Mouse (Mus musculus) embryonic facial prominence, embryonic 14.5 days (tissue): Measurements from ENCODE around the gene Mrfap1. TPM values are rescaled to one million over a fixed set of nuclear protein-coding genes. Genes with fewer than 3 reads are reported as not detected.
A peak's percentile ranks its signal among the peaks of the same experiment; 100 is the strongest.
"Not testable (repeated sequence)": the region's sequence is repeated elsewhere in the genome, so short reads cannot be mapped to it uniquely, and the experiment has no call there.

ENCODE experiments used
- ATAC-seq: fragments of 200-750 bp; cut with Nextera tagmentation; 2 replicates; pipeline ENCODE4 v1.8.0; 2017; ENCODE audit warnings: low read depth, moderate number of reproducible peaks, moderate TSS enrichment
- DNase-seq: peaks from one replicate; pipeline ENCODE4 v3.0.0-alpha.2; 2015; ENCODE audit warnings: low spot score
- H3K27ac ChIP-seq: fragments of 300-500 bp; sonication (generic); replicated peaks from 2 replicates; pipeline ENCODE4 v1.5.1; 2014; ENCODE audit warnings: low read depth, mild to moderate bottlenecking, low read length, moderate library complexity
- H3K27me3 ChIP-seq: fragments of 300-500 bp; sonication (generic); replicated peaks from 2 replicates; pipeline ENCODE4 v1.6.1; 2014; ENCODE audit warnings: low read length; ENCODE audit not compliant: control insufficient read depth, insufficient read depth
- H3K36me3 ChIP-seq: fragments of 300-500 bp; sonication (generic); 2 replicates; pipeline ENCODE4 v1.6.1; 2014; ENCODE audit warnings: low read length, mixed read lengths; ENCODE audit not compliant: control insufficient read depth, insufficient read depth
- H3K4me1 ChIP-seq: fragments of 300-500 bp; sonication (generic); 2 replicates; pipeline ENCODE4 v1.6.1; 2014; ENCODE audit warnings: antibody characterized with exemption, low read length; ENCODE audit not compliant: control insufficient read depth, insufficient read depth
- H3K4me2 ChIP-seq: fragments of 300-500 bp; sonication (generic); 2 replicates; pipeline ENCODE4 v1.6.1; 2014; ENCODE audit warnings: low read depth, mild to moderate bottlenecking, low read length, moderate library complexity, mixed read lengths
- H3K4me3 ChIP-seq: fragments of 300-500 bp; sonication (generic); 2 replicates; pipeline ENCODE4 v1.5.1; 2014; ENCODE audit warnings: low read depth, mild to moderate bottlenecking, low read length
- H3K9ac ChIP-seq: fragments of 300-500 bp; sonication (generic); 2 replicates; pipeline ENCODE4 v1.6.1; 2014; ENCODE audit warnings: low read depth, mild to moderate bottlenecking, low read length, moderate library complexity, mixed read lengths
- H3K9me3 ChIP-seq: fragments of 300-500 bp; sonication (generic); 2 replicates; pipeline ENCODE4 v1.6.1; 2016; ENCODE audit warnings: low read length; ENCODE audit not compliant: control insufficient read depth
- whole genome bisulfite sequencing: fragments of 180-500 bp; shearing (Covaris S2); extraction: QIAGEN DNeasy Blood & Tissue Kit; methylation state at CpG from one replicate; pipeline ENCODE4 v1.1.7; 2014; 5-methylcytosine and 5-hydroxymethylcytosine counted together
- polyA plus RNA-seq: library from polyadenylated mRNA; unstranded; fragments of >200 nt; fragmentation: Nextera tagmentation; extraction: Ambion mirVana; gene quantifications from 2 replicates; pipeline ENCODE4 v1.2.1, GENCODE M21; 2014

The Mrfap1 gene
- polyA plus RNA-seq: 582 TPM in 2 replicates

GRCm38 (mm10) chr5:36796296-36797014 lies at the start of gene Mrfap1:
TSS of gene Mrfap1 (minus strand) at chr5:36796772.
- peak; percentile 89 for ATAC-seq
- peak; percentile 97 for DNase-seq
- not testable (repeated sequence) for H3K27me3 ChIP-seq, H3K4me1 ChIP-seq, H3K9me3 ChIP-seq
- WGBS: 0% methylated on average over 47 of the region's 90 CpGs
- peak within 1 kb of the TSS; percentile 69 for H3K4me3 ChIP-seq
- H3K9ac ChIP-seq: peak within 1 kb of the TSS; percentile 87
- H3K4me2 ChIP-seq: peak within 1 kb of the TSS; percentile 84
- peaks cover 12% of the 10 kb centered on the region for H3K36me3 ChIP-seq
- peak within 1 kb of the TSS; percentile 96 for H3K27ac ChIP-seq

- H3K9ac ChIP-seq: no peak overlapping the region
- H3K4me1 ChIP-seq: no peaks in the 10 kb centered on the region; the same call in 1 of the 2 replicates
- H3K4me2 ChIP-seq: no peak overlapping the region
- no peaks in the 10 kb centered on the region for H3K9me3 ChIP-seq
- ATAC-seq: no peak
- no peaks in the 10 kb centered on the region for H3K36me3 ChIP-seq
- WGBS: 86% methylated on average over 10 of the region's 10 CpGs
- H3K4me3 ChIP-seq: no peak overlapping the region
- no peak for DNase-seq
- H3K27ac ChIP-seq: no peak overlapping the region
- H3K27me3 ChIP-seq: no peaks in the 10 kb centered on the region
Observed at GRCm38 (mm10) chr5:36844490-36844889, 47.9 kb upstream of the Mrfap1 start.

- Histone ChIP-seq H3K4me3 (no peak overlapping the region), H3K27me3 (no peaks in the 10 kb centered on the region), H3K36me3 (no peaks in the 10 kb centered on the region), H3K9ac (no peak overlapping the region), H3K4me2 (no peak overlapping the region), H3K27ac (no peak overlapping the region), H3K9me3 (no peaks in the 10 kb centered on the region), H3K4me1 (no peaks in the 10 kb centered on the region; the same call in 1 of the 2 replicates)
- ATAC-seq: no peak
- DNase-seq: peak; percentile 9
- WGBS: 61% methylated on average over 1 of the region's 1 CpGs
Observed at GRCm38 (mm10) chr5:36841701-36842100, 45.1 kb upstream of the Mrfap1 start.

GRCm38 (mm10) chr5:36840092-36840491 lies 43.5 kb upstream of the Mrfap1 start:
- no peaks in the 10 kb centered on the region; the same call in 1 of the 2 replicates for H3K4me1 ChIP-seq
- no peaks in the 10 kb centered on the region for H3K36me3 ChIP-seq
- DNase-seq (no peak), ATAC-seq (no peak)
- no peaks in the 10 kb centered on the region for H3K27me3 ChIP-seq
- no peak overlapping the region for H3K4me2 ChIP-seq
- no peak overlapping the region for H3K27ac ChIP-seq
- no peak overlapping the region for H3K4me3 ChIP-seq
- H3K9me3 ChIP-seq: no peaks in the 10 kb centered on the region
- no peak overlapping the region for H3K9ac ChIP-seq
- WGBS: 78% methylated on average over 7 of the region's 7 CpGs

GRCm38 (mm10) chr5:36839602-36840001 lies 43.0 kb upstream of the Mrfap1 start:
- H3K4me3 ChIP-seq: no peak overlapping the region
- H3K9ac ChIP-seq: no peak overlapping the region
- no peak overlapping the region for H3K4me2 ChIP-seq
- WGBS: 55% methylated on average over 8 of the region's 8 CpGs
- DNase-seq (peak; percentile 14), ATAC-seq (no peak)
- no peaks in the 10 kb centered on the region for H3K27me3 ChIP-seq
- H3K36me3 ChIP-seq: no peaks in the 10 kb centered on the region
- H3K9me3 ChIP-seq: no peaks in the 10 kb centered on the region
- no peaks in the 10 kb centered on the region; the same call in 1 of the 2 replicates for H3K4me1 ChIP-seq
- H3K27ac ChIP-seq: no peak overlapping the region

- DNase-seq (no peak), ATAC-seq (no peak)
- no peaks in the 10 kb centered on the region for H3K9me3 ChIP-seq
- no peak overlapping the region for H3K4me2 ChIP-seq
- WGBS: 65% methylated on average over 2 of the region's 2 CpGs
- H3K27me3 ChIP-seq: no peaks in the 10 kb centered on the region
- no peaks in the 10 kb centered on the region for H3K36me3 ChIP-seq
- no peak overlapping the region for H3K9ac ChIP-seq
- no peak overlapping the region for H3K4me3 ChIP-seq
- no peak overlapping the region for H3K27ac ChIP-seq
- no peaks in the 10 kb centered on the region; the same call in 1 of the 2 replicates for H3K4me1 ChIP-seq
Observed at GRCm38 (mm10) chr5:36839032-36839431, 42.5 kb upstream of the Mrfap1 start.

- WGBS: 1% methylated on average over 6 of the region's 6 CpGs
- no peak overlapping the region for H3K27ac ChIP-seq
Observed at GRCm38 (mm10) chr5:36835933-36836332, 39.4 kb upstream of the Mrfap1 start.

GRCm38 (mm10) chr5:36831272-36831671 lies 34.7 kb upstream of the Mrfap1 start:
- no peaks in the 10 kb centered on the region for H3K9me3 ChIP-seq
- H3K9ac ChIP-seq: no peak overlapping the region
- H3K27ac ChIP-seq: no peak overlapping the region
- H3K27me3 ChIP-seq: no peaks in the 10 kb centered on the region
- no peaks in the 10 kb centered on the region; the same call in 1 of the 2 replicates for H3K36me3 ChIP-seq
- H3K4me3 ChIP-seq: no peak overlapping the region
- no peak for ATAC-seq
- no peak for DNase-seq
- H3K4me1 ChIP-seq: no peaks in the 10 kb centered on the region; the same call in 1 of the 2 replicates
- H3K4me2 ChIP-seq: no peak overlapping the region
- WGBS: 66% methylated on average over 7 of the region's 7 CpGs

More at GRCm38 (mm10) chr5:36835933-36836332, 39.4 kb upstream of the Mrfap1 start:
- H3K9me3 ChIP-seq: no peaks in the 10 kb centered on the region
- H3K4me1 ChIP-seq: no peaks in the 10 kb centered on the region; the same call in 1 of the 2 replicates
- H3K4me2 ChIP-seq: no peak overlapping the region
- H3K4me3 ChIP-seq: no peak overlapping the region
- H3K9ac ChIP-seq: no peak overlapping the region
- no peaks in the 10 kb centered on the region for H3K27me3 ChIP-seq
- H3K36me3 ChIP-seq: no peaks in the 10 kb centered on the region
- ATAC-seq (no peak), DNase-seq (peak; percentile 62)
